Mouse (Mus musculus): Measurements from ENCODE around the gene Nosip.

DNA sequence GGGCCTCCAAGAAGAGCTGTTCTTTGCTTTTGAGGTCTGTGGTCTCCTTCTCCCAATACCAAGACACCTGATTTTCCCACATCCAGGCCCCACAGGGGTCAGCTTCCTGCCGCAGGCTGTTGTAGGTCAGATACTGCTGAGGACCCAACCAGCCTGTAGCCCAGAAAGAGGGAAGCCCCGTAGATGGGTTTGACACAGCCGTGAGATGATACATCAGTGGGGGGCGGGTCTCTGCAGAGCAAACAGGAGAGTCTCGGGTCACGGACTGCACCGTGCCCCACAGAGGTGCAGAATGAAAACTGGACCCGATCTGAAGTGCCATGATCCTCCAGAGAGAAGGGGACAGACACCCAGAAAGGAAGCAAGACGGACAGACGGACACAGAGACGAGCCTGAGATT lies 40.2 kb downstream of the Nosip start:
- no peak for TF ChIP-seq CTCF (conservative IDR thresholded peaks at IDR 0.05; ENCODE audit: insufficient read depth, insufficient read length, low read depth, low read length)
- no peak for TF ChIP-seq POLR2A (IDR thresholded peaks at IDR 0.05; ENCODE audit: low read depth, low read length)
